Mouse (Mus musculus): ENCODE measurements around the gene H1f0.

GRCm38 (mm10) chr15:79026511-79027290, 1.5 kb upstream of the H1f0 start:
- TF ChIP-seq CTCF (conservative IDR thresholded peaks at IDR 0.05; ENCODE audit: insufficient read depth, insufficient read length, low read depth, low read length), result no peak
- TF ChIP-seq POLR2A (IDR thresholded peaks at IDR 0.05; ENCODE audit: low read depth, low read length), result no peak

Data from kidney, adult 2 months (tissue).